Mouse (Mus musculus) intestine, embryonic 14.5 days (tissue): ENCODE data around the gene Klre1. TPM values are rescaled to one million over a fixed set of nuclear protein-coding genes. Genes with fewer than 3 reads are reported as not detected.
"Not testable (repeated sequence)": the region's sequence is repeated elsewhere in the genome, so short reads cannot be mapped to it uniquely, and the experiment has no call there.

Experiments
- ATAC-seq: fragments of 200-750 bp; cut with Nextera tagmentation; replicated peaks from 2 replicates; pipeline ENCODE4 v1.8.0; 2017; ENCODE audit warnings: low read depth, moderate number of reproducible peaks, moderate TSS enrichment, moderate library complexity; ENCODE audit not compliant: low FRiP score, low TSS enrichment
- DNase-seq: peaks from one replicate; pipeline ENCODE4 v3.0.0-alpha.2; 2018; ENCODE audit warnings: low spot score
- H3K27ac ChIP-seq: fragments of 300-500 bp; sonication (generic); 2 replicates; pipeline ENCODE4 v1.5.1; 2014; ENCODE audit warnings: low read depth, mild to moderate bottlenecking, control low read depth
- H3K27me3 ChIP-seq: fragments of 300-500 bp; sonication (generic); replicated peaks from 2 replicates; pipeline ENCODE4 v1.6.1; 2014; ENCODE audit warnings: low read length, control low read depth; ENCODE audit not compliant: control insufficient read depth, insufficient read depth
- H3K36me3 ChIP-seq: fragments of 300-500 bp; sonication (generic); 2 replicates; pipeline ENCODE4 v1.6.1; 2014; ENCODE audit warnings: low read length, control low read depth; ENCODE audit not compliant: control insufficient read depth, insufficient read depth
- H3K4me1 ChIP-seq: fragments of 300-500 bp; sonication (generic); replicated peaks from 2 replicates; pipeline ENCODE4 v1.6.1; 2014; ENCODE audit warnings: low read length, control low read depth, mixed read lengths; ENCODE audit not compliant: control insufficient read depth, insufficient read depth
- H3K4me2 ChIP-seq: fragments of 300-500 bp; sonication (generic); 2 replicates; pipeline ENCODE4 v1.6.1; 2014; ENCODE audit warnings: low read length
- H3K4me3 ChIP-seq: fragments of 300-500 bp; sonication (generic); 2 replicates; pipeline ENCODE4 v1.5.1; 2014; ENCODE audit warnings: low read depth, low read length, control low read depth, mixed read lengths
- H3K9ac ChIP-seq: fragments of 300-500 bp; sonication (generic); 2 replicates; pipeline ENCODE4 v1.6.1; 2014; ENCODE audit warnings: mild to moderate bottlenecking, low read length
- H3K9me3 ChIP-seq: fragments of 300-500 bp; sonication (generic); 2 replicates; pipeline ENCODE4 v1.6.1; 2016; ENCODE audit warnings: low read length, control low read depth; ENCODE audit not compliant: control insufficient read depth
- WGBS: fragments of 180-500 bp; shearing (Covaris S2); extraction: QIAGEN DNeasy Blood & Tissue Kit; methylation state at CpG from one replicate; pipeline ENCODE4 v1.1.7; 2014; 5-methylcytosine and 5-hydroxymethylcytosine counted together
- polyA plus RNA-seq: library from polyadenylated mRNA; unstranded; fragments of >200 nt; fragmentation: Nextera tagmentation; extraction: Ambion mirVana; gene quantifications from 2 replicates; pipeline ENCODE4 v1.2.1, GENCODE M21; 2014

Gene Klre1
- polyA plus RNA-seq, 1 experiment from 2014 or later = not detected

DNA sequence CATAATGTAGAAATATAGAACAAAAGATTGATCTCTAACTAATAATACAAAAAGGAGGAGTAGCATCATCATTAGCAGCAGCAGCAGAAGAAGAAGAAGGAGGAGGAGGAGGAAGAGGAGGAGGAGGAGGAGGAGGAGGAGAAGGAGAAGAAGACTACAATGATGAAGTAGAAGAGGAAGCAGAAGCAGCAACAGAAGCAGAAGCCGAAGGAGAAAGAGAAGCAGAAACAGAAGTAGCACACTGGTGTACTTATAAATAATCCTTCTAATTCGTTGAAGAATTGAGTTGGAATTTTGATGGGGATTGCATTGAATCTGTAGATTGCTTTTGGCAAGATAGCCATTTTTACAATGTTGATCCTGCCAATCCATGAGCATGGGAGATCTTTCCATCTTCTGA lies 53.3 kb downstream of the Klre1 start:
- WGBS = 75% methylated on average over 2 of the region's 2 CpGs
- not testable (repeated sequence) for H3K4me1 ChIP-seq

More for the DNA sequence above, 53.3 kb downstream of the Klre1 start:
- ATAC-seq, H3K9ac ChIP-seq, H3K9me3 ChIP-seq, H3K4me2 ChIP-seq, H3K27ac ChIP-seq, H3K36me3 ChIP-seq, H3K27me3 ChIP-seq, DNase-seq, H3K4me3 ChIP-seq: not testable (repeated sequence)

Other genes with a start within 250 kb of the Klre1 start
- not detected in 2 replicates for gene 4922502D21Rik, start 246.1 kb upstream of the Klre1 start, polyA plus RNA-seq
- 0.90 and 1.0 TPM in 2 replicates for gene Clec12a, start 235.2 kb upstream of the Klre1 start, polyA plus RNA-seq
- gene Clec12b, start 192.0 kb upstream of the Klre1 start, polyA plus RNA-seq = not detected in 2 replicates
- 1.2 and 1.7 TPM in 2 replicates for gene Clec1b, start 180.6 kb upstream of the Klre1 start, polyA plus RNA-seq
- gene Clec9a, start 169.0 kb upstream of the Klre1 start, polyA plus RNA-seq = 0.24 TPM in 2 replicates
- 3.4 and 4.5 TPM in 2 replicates for gene Clec1a, start 125.9 kb upstream of the Klre1 start, polyA plus RNA-seq
- gene Olr1, start 70.7 kb upstream of the Klre1 start, polyA plus RNA-seq = 0.16 TPM in 1 of 2 replicates, not detected in the other
- 0.23 TPM in 2 replicates for gene Tmem52b, start 65.3 kb upstream of the Klre1 start, polyA plus RNA-seq
- 15.8 and 16.5 TPM in 2 replicates for gene Gabarapl1, start 44.7 kb upstream of the Klre1 start, polyA plus RNA-seq
- 0.69 and 0.97 TPM in 2 replicates for gene Klrd1, start 13.9 kb downstream of the Klre1 start, polyA plus RNA-seq
- 0.19 and 0.43 TPM in 2 replicates for gene Klrk1, start 46.0 kb downstream of the Klre1 start, polyA plus RNA-seq
- gene Klrc3, start 65.4 kb downstream of the Klre1 start, polyA plus RNA-seq = not detected in 2 replicates
- not detected in 2 replicates for gene Klrc2, start 82.8 kb downstream of the Klre1 start, polyA plus RNA-seq
- gene Klrc1, start 101.1 kb downstream of the Klre1 start, polyA plus RNA-seq = not detected in 2 replicates
- not detected in 2 replicates for gene Klri1, start 139.2 kb downstream of the Klre1 start, polyA plus RNA-seq
- gene Klri2, start 162.6 kb downstream of the Klre1 start, polyA plus RNA-seq = 0.04 TPM in 1 of 2 replicates, not detected in the other
- gene Gm156, start 206.4 kb downstream of the Klre1 start, polyA plus RNA-seq = not detected in 2 replicates